ENCODE assay signal across 8 mouse cellular contexts in genomic region chr10:70060021-70060688, GRCm38 (mm10). TPM values are rescaled to one million over a fixed set of nuclear protein-coding genes. Genes with fewer than 3 reads are reported as not detected.
DNase-seq lines count a peak whose midpoint lies in the region; ATAC-seq and TF ChIP-seq lines count a peak whose summit lies in the region.

No protein-coding gene starts in this region.

- no peaks in the 10 kb centered on the region for H3K9me3 ChIP-seq in heart, postnatal 0 days (replicated peaks; ENCODE audit: control insufficient read depth, low read length)
- peaks cover 9% of the 10 kb centered on the region; the same call in 1 of the 2 replicates for H3K9me3 ChIP-seq in heart, embryonic 12.5 days (replicated peaks)

- DNase-seq in heart, postnatal 0 days (ENCODE audit: low spot score) = no peak
- no peak for DNase-seq in heart, postnatal 14 days
- DNase-seq in brain, embryonic 14.5 days (ENCODE audit: low read depth) = peak; percentile 87
- DNase-seq in kidney, adult 2 months = peak; percentile 67
- peak; percentile 56 for DNase-seq in left cerebral cortex, postnatal 25 days (ENCODE audit: low spot score in 2 of 2)
- peak; percentile 50 to 60 for DNase-seq in thymus, adult 18-20 months
- no peak for DNase-seq in ovary, adult 18-20 months (ENCODE audit: low spot score)

- no peak for TF ChIP-seq CTCF in heart, postnatal 0 days (IDR thresholded peaks at IDR 0.05; ENCODE audit: low read depth)
- TF ChIP-seq CTCF in brain, embryonic 14.5 days (IDR thresholded peaks at IDR 0.05; ENCODE audit: borderline replicate concordance, extremely low read depth, insufficient read depth, insufficient read length) = no peak
- no peak for TF ChIP-seq CTCF in kidney, adult 2 months (conservative IDR thresholded peaks at IDR 0.05; ENCODE audit: insufficient read depth, insufficient read length, low read depth, low read length)

- H3K4me2 ChIP-seq in heart, postnatal 0 days (ENCODE audit: low read depth, low read length) = peak overlapping the region; percentile 47
- H3K4me2 ChIP-seq in heart, embryonic 12.5 days = no peak overlapping the region

- TF ChIP-seq POLR2A in brain, embryonic 14.5 days (IDR thresholded peaks at IDR 0.05; ENCODE audit: borderline replicate concordance, extremely low read depth, insufficient read depth, insufficient read length, poor library complexity, severe bottlenecking) = no peak
- no peak for TF ChIP-seq POLR2A in kidney, adult 2 months (IDR thresholded peaks at IDR 0.05; ENCODE audit: low read depth, low read length)

- H3K4me3 ChIP-seq in heart, postnatal 0 days (ENCODE audit: low read depth, low read length) = no peak overlapping the region
- H3K4me3 ChIP-seq in kidney, adult 2 months (ENCODE audit: insufficient read depth, low read depth, low read length) = no peak overlapping the region
- H3K4me3 ChIP-seq in heart, embryonic 12.5 days = no peak overlapping the region

- ATAC-seq in heart, postnatal 0 days (ENCODE audit: insufficient read depth, low read depth) = no peak
- no peak for ATAC-seq in heart, embryonic 12.5 days (ENCODE audit: insufficient number of reproducible peaks, low FRiP score)

- 81% methylated on average over 19 of the region's 19 CpGs for WGBS in heart, postnatal 0 days
- WGBS in kidney, adult 2 months = 29% methylated on average over 19 of the region's 19 CpGs
- 74% methylated on average over 19 of the region's 19 CpGs for WGBS in heart, embryonic 12.5 days

- no peak for TF ChIP-seq EP300 in heart, postnatal 0 days (IDR thresholded peaks at IDR 0.05; ENCODE audit: low read depth)

- no peaks in the 10 kb centered on the region for H3K27me3 ChIP-seq in heart, postnatal 0 days (ENCODE audit: control insufficient read depth, insufficient read depth, low read length)
- no peaks in the 10 kb centered on the region for H3K27me3 ChIP-seq in kidney, adult 2 months (replicated peaks; ENCODE audit: control insufficient read depth, insufficient read depth, low read length)
- no peaks in the 10 kb centered on the region for H3K27me3 ChIP-seq in heart, embryonic 12.5 days (replicated peaks)

- intact Hi-C loops in heart, postnatal 14 days (cut with DNase I) = no loop called here
- intact Hi-C loops in left cerebral cortex, postnatal 25 days (cut with DNase I) = no loop called here

- no peak overlapping the region for H3K9ac ChIP-seq in heart, postnatal 0 days (replicated peaks; ENCODE audit: low read depth, low read length)
- no peak overlapping the region for H3K9ac ChIP-seq in heart, embryonic 12.5 days

- peaks cover 16% of the 10 kb centered on the region for H3K4me1 ChIP-seq in heart, postnatal 0 days (ENCODE audit: control insufficient read depth, insufficient read depth)
- H3K4me1 ChIP-seq in kidney, adult 2 months (ENCODE audit: control insufficient read depth, insufficient read depth, low read length) = 0 out of 2 replicates have a peak, but pooled peaks cover 4% of the 10 kb centered on the region
- H3K4me1 ChIP-seq in heart, embryonic 12.5 days (replicated peaks) = peaks cover 19% of the 10 kb centered on the region

- H3K27ac ChIP-seq in heart, postnatal 0 days (ENCODE audit: low read depth) = no peak overlapping the region
- H3K27ac ChIP-seq in kidney, adult 2 months (ENCODE audit: insufficient read depth, low read depth, low read length) = no peak overlapping the region
- no peak overlapping the region for H3K27ac ChIP-seq in heart, embryonic 12.5 days (ENCODE audit: poor library complexity, severe bottlenecking)

- H3K36me3 ChIP-seq in heart, postnatal 0 days (replicated peaks; ENCODE audit: control insufficient read depth, insufficient read depth, low read length) = no peaks in the 10 kb centered on the region
- H3K36me3 ChIP-seq in kidney, adult 2 months (ENCODE audit: control insufficient read depth, insufficient read depth, low read length) = no peaks in the 10 kb centered on the region
- H3K36me3 ChIP-seq in heart, embryonic 12.5 days = no peaks in the 10 kb centered on the region

RNA-seq across cellular contexts. Expression of gene Ccdc6, which starts 36.8 kb away (rescaled TPM):
- total RNA-seq in heart, postnatal 0 days (2014; rRNA removed; ENCODE audit: low replicate concordance) = 10.4 and 24.2 TPM in 2 replicates
- 7.7 and 7.8 TPM in 2 replicates for polyA plus RNA-seq in heart, postnatal 0 days (2015; fragmentation: Nextera tagmentation; extraction: Ambion mirVana)
- total RNA-seq in heart, postnatal 14 days (2021) = 10 to 100 TPM; 31.0 to 31.4 TPM
- polyA plus RNA-seq in brain, embryonic 14.5 days (2012; rRNA removed) = 27.6 and 44.2 TPM in 2 replicates
- polyA plus RNA-seq in kidney, adult 2 months (2012; rRNA removed) = 33.9 and 37.0 TPM in 2 replicates
- 10 to 100 TPM; 52.0 to 55.3 TPM for total RNA-seq in left cerebral cortex, postnatal 25 days (2021)
- polyA plus RNA-seq in heart, embryonic 12.5 days (2016; fragmentation: Nextera tagmentation; extraction: Ambion mirVana) = 16.2 and 16.9 TPM in 2 replicates

Comparison
In these comparisons a context has a peak if more than half of its experiments do, and no peak if none do; other contexts are left out.
1. DNase-seq: peak in brain, embryonic 14.5 days (single experiment), kidney, adult 2 months (single experiment), left cerebral cortex, postnatal 25 days (2 of 2) and thymus, adult 18-20 months (2 of 2); none in heart, postnatal 0 days (single experiment), heart, postnatal 14 days (0 of 2) and ovary, adult 18-20 months (single experiment).